Mouse (Mus musculus) small intestine, adult 2 months (tissue): Measurements from ENCODE around the gene Arnt2. TPM values are rescaled to one million over a fixed set of nuclear protein-coding genes. Genes with fewer than 3 reads are reported as not detected.

Experiments
- H3K27ac ChIP-seq: fragments of 200-500 bp; 2 replicates; pipeline ENCODE4 v1.5.1; 2012; ENCODE audit warnings: low read depth, low read length, control low read depth, inconsistent platforms; ENCODE audit not compliant: insufficient read depth
- H3K27me3 ChIP-seq: fragments of 200-500 bp; 2 replicates; pipeline ENCODE4 v1.6.1; 2012; ENCODE audit warnings: mild to moderate bottlenecking, moderate library complexity, low read length, inconsistent platforms; ENCODE audit not compliant: control insufficient read depth, insufficient read depth
- H3K36me3 ChIP-seq: fragments of 200-500 bp; 2 replicates; pipeline ENCODE4 v1.6.1; 2012; ENCODE audit warnings: mild to moderate bottlenecking, low read length, control low read depth, inconsistent platforms; ENCODE audit not compliant: control insufficient read depth, insufficient read depth
- H3K4me1 ChIP-seq: fragments of 200-500 bp; 2 replicates; pipeline ENCODE4 v1.6.1; 2012; ENCODE audit warnings: low read length, inconsistent platforms, mixed read lengths; ENCODE audit not compliant: control insufficient read depth, insufficient read depth, insufficient read length
- H3K4me3 ChIP-seq: fragments of 200-500 bp; 2 replicates; pipeline ENCODE4 v1.5.1; 2012; ENCODE audit warnings: low read depth, mild to moderate bottlenecking, control low read depth, inconsistent platforms, low read length, moderate library complexity
- CTCF ChIP-seq: fragments of 200-500 bp; IDR thresholded peaks from 2 replicates; pipeline ENCODE4 v1.5.1; 2012; ENCODE audit warnings: low read depth, mild to moderate bottlenecking, control low read depth, inconsistent platforms, low read length, moderate library complexity, mixed read lengths; ENCODE audit not compliant: insufficient replicate concordance, insufficient read length; ENCODE audit errors: extremely low read depth
- POLR2A ChIP-seq: fragments of 200-500 bp; IDR thresholded peaks from 2 replicates; pipeline ENCODE4 v1.6.1; 2012; ENCODE audit warnings: low read depth, mild to moderate bottlenecking, control low read depth, inconsistent platforms, low read length, moderate library complexity
- WGBS: fragments of 180-500 bp; shearing (Covaris S2); methylation state at CpG from one replicate; pipeline ENCODE4 v1.1.7; 2018; 5-methylcytosine and 5-hydroxymethylcytosine counted together
- polyA plus RNA-seq: library from polyadenylated mRNA; depleted of rRNA; stranded (reverse); fragments of >200 nt; gene quantifications from 2 replicates; pipeline ENCODE4 v1.2.3, GENCODE M21; 2012

Arnt2 gene
- polyA plus RNA-seq, 1 experiment = 3.2 TPM

GRCm38 (mm10) chr7:84231396-84231795 lies 178.6 kb downstream of the Arnt2 start:
- WGBS = 75% methylated on average over 4 of the region's 4 CpGs
- peaks cover 2% of the 10 kb centered on the region; the same call in 1 of the 2 replicates for H3K4me1 ChIP-seq
- no peak overlapping the region for H3K4me3 ChIP-seq
- TF ChIP-seq POLR2A = no peak
- H3K27ac ChIP-seq = no peak overlapping the region
- no peaks in the 10 kb centered on the region for H3K27me3 ChIP-seq
- no peaks in the 10 kb centered on the region for H3K36me3 ChIP-seq

DNA sequence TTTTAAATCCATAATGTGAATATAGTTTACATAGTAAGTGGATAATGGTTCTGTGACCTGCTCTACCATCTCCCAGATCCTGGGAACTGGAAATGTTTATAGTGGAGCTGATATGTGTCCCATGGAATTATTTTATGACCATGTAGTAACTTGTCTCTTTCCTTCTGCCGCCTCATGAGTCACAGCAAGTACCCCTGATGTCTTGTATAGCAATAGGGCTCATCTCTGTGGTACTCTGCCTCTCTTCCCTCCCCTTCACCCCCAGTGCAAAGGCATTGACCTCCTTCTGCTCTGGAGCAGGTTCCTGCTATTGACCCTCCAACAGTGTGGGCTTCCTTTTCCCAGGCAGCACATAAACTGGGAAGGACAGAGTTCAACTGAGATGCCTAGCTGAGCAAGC lies 182.3 kb downstream of the Arnt2 start:
- TF ChIP-seq CTCF (no peak), POLR2A (no peak)
- peaks cover 2% of the 10 kb centered on the region; the same call in 1 of the 2 replicates for H3K4me1 ChIP-seq
- peak overlapping the region; percentile 40 for H3K27ac ChIP-seq
- H3K36me3 ChIP-seq = no peaks in the 10 kb centered on the region
- H3K27me3 ChIP-seq = no peaks in the 10 kb centered on the region
- WGBS = 16% methylated on average over 1 of the region's 1 CpGs
- H3K4me3 ChIP-seq = no peak overlapping the region

- H3K27ac ChIP-seq = peak overlapping the region; percentile 51; the same call in 1 of the 2 replicates
- H3K4me3 ChIP-seq = no peak overlapping the region
- no peaks in the 10 kb centered on the region for H3K27me3 ChIP-seq
- peaks cover 2% of the 10 kb centered on the region; the same call in 1 of the 2 replicates for H3K4me1 ChIP-seq
- WGBS = 48% methylated on average over 3 of the region's 3 CpGs
- TF ChIP-seq CTCF (no peak), POLR2A (no peak)
- H3K36me3 ChIP-seq = no peaks in the 10 kb centered on the region
Observed at GRCm38 (mm10) chr7:84226909-84227308, 183.1 kb downstream of the Arnt2 start.

DNA sequence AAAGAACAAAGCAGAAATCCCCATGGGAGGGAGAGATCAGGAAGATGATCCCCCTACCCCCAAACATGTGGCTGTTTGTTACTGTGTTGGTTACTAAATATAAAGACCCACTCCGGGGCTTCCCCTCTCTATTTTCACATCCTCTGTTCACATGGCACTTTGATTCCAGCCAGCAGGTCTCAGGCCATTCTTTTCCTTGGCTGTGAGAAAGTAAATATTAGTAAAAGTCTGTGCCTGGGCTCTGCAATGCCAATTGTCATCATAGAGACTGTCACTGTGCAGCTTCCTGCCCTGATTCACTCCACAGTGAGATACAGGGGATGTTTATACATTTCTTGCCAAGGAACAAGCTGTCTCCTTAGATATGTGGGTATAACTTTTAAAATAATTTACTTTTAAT lies 197.9 kb downstream of the Arnt2 start:
- H3K27ac ChIP-seq = no peak overlapping the region
- no peaks in the 10 kb centered on the region for H3K36me3 ChIP-seq
- H3K4me3 ChIP-seq = no peak overlapping the region
- no peaks in the 10 kb centered on the region for H3K4me1 ChIP-seq
- TF ChIP-seq CTCF (no peak), POLR2A (no peak)
- 48% methylated on average over 1 of the region's 1 CpGs for WGBS
- no peaks in the 10 kb centered on the region for H3K27me3 ChIP-seq

DNA sequence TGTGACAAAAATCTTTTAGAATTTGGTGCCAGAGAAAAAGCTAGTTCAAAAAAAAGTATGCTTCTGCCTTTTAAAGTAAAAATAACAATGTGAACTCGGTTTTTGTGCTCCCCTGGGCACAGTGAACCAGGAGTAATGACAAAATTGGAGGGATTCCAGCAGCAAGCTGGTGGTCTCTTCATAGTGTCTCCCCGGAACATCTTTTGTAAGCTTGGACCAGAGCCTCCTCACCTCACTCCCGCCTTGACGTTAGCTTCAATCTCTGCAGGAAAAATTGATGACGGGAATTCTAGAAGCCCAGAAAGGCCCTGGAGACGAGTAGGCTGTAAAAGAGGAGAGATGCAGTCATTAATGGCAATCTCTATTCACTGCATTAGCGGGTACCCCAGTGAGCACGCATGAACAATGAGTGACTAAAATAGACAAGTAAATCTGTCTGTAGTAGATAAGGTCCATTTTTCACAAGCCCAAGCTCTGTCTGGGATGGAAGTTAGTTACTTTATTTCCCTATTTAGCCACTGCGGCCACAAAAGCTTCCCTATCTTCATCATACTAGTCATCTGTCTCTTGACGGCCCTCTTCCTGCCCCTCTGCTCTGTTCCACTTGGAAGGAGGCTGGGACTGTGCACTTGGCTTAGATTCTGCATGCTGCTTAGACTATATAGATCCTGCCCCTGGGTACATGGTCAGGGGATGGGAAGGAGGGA lies 199.2 kb downstream of the Arnt2 start:
- TF ChIP-seq CTCF (no peak), POLR2A (no peak)
- 76% methylated on average over 10 of the region's 10 CpGs for WGBS
- H3K4me1 ChIP-seq = no peaks in the 10 kb centered on the region
- no peaks in the 10 kb centered on the region for H3K27me3 ChIP-seq
- H3K4me3 ChIP-seq = no peak overlapping the region
- H3K36me3 ChIP-seq = no peaks in the 10 kb centered on the region
- no peak overlapping the region for H3K27ac ChIP-seq

GRCm38 (mm10) chr7:84203981-84204380 lies 206.0 kb downstream of the Arnt2 start:
- TF ChIP-seq POLR2A (no peak), CTCF (no peak)
- Histone ChIP-seq H3K27me3 (no peaks in the 10 kb centered on the region), H3K4me3 (no peak overlapping the region), H3K27ac (no peak overlapping the region), H3K4me1 (peaks cover 2% of the 10 kb centered on the region; the same call in 1 of the 2 replicates), H3K36me3 (no peaks in the 10 kb centered on the region)
- 74% methylated on average over 3 of the region's 3 CpGs for WGBS

DNA sequence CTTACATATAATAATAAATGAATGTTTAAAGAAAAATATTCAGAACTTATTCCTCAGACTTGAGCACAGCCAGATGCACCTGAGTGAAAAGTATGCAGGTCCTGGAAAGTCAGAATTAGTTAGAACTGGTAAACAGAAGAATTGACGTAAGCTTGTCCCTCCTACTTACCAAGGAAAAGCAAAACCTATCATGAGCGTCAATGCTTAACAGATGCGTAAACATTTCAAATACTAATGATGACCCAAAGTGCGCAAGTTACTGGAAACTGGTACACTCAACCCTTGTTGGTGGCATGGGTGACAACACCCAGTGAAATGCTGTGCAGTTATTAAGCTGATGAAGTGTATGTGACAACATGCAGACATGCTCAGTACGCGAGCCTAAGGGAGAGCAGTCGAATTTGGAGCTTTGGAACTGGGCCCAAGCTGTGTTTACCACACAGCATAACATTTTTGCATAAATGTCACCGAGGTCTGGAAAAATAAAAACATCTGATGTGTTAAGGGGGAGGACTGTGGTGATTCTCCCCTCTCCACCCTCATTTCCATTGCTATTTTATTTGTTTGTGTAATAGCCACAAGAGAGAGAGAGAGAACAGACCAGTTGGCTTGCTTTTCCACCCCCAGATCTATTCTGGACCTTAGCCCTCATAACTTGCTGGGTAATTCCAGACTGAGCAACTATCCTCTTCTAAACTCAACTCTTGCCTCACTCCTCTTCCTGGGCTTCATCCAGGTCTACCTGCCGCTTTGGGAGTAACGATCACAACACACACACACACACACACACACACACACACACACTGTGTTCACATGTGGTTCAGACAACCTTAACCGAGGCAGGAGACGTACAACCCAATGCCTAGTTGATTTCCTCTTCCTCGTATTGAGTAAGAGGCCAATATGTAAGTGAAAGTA lies 208.6 kb downstream of the Arnt2 start:
- WGBS = 67% methylated on average over 13 of the region's 13 CpGs
- Histone ChIP-seq H3K4me3 (no peak overlapping the region), H3K4me1 (peaks cover 2% of the 10 kb centered on the region; the same call in 1 of the 2 replicates), H3K36me3 (no peaks in the 10 kb centered on the region), H3K27ac (no peak overlapping the region), H3K27me3 (no peaks in the 10 kb centered on the region)
- TF ChIP-seq CTCF (no peak), POLR2A (no peak)
